Mouse (Mus musculus): ENCODE data around the gene Kank1. TPM values are rescaled to one million over a fixed set of nuclear protein-coding genes. Genes with fewer than 3 reads are reported as not detected.
A peak's percentile ranks its signal among the peaks of the same experiment; 100 is the strongest.

Kank1 gene
- 19.0 and 23.1 TPM in 2 replicates for polyA plus RNA-seq (2016; fragmentation: Nextera tagmentation; extraction: Ambion mirVana)

GRCm38 (mm10) chr19:25236596-25237491, at the start of gene Kank1:
Gene Kank1 (plus strand): TSS chr19:25236975.
- H3K36me3 ChIP-seq = no peaks in the 10 kb centered on the region
- H3K4me3 ChIP-seq = peak within 1 kb of the TSS; percentile 84
- under 1% methylated on average over 76 of the region's 76 CpGs for WGBS
- H3K27ac ChIP-seq (replicated peaks) = peak within 1 kb of the TSS; percentile 89
- no peaks in the 10 kb centered on the region for H3K9me3 ChIP-seq (replicated peaks)
- peak; percentile 86 for DNase-seq (ENCODE audit: low spot score)
- peaks cover 38% of the 10 kb centered on the region for H3K27me3 ChIP-seq (ENCODE audit: low read depth, poor library complexity, severe bottlenecking)
- peaks cover 53% of the 10 kb centered on the region for H3K4me1 ChIP-seq

- Histone ChIP-seq H3K27ac (replicated peaks) (no peak overlapping the region), H3K4me1 (peaks cover 10% of the 10 kb centered on the region), H3K36me3 (no peaks in the 10 kb centered on the region), H3K4me3 (no peak overlapping the region), H3K9me3 (replicated peaks) (no peaks in the 10 kb centered on the region), H3K27me3 (ENCODE audit: low read depth, poor library complexity, severe bottlenecking) (no peaks in the 10 kb centered on the region)
- DNase-seq (ENCODE audit: low spot score) = no peak
- WGBS = 87% methylated on average over 18 of the region's 18 CpGs
Observed at GRCm38 (mm10) chr19:25187681-25188080, 49.1 kb upstream of the Kank1 start.

GRCm38 (mm10) chr19:25193751-25194150, 43.0 kb upstream of the Kank1 start:
- 95% methylated on average over 9 of the region's 9 CpGs for WGBS
- H3K4me1 ChIP-seq = no peaks in the 10 kb centered on the region
- H3K36me3 ChIP-seq = no peaks in the 10 kb centered on the region
- H3K4me3 ChIP-seq = no peak overlapping the region
- DNase-seq (ENCODE audit: low spot score) = no peak
- no peaks in the 10 kb centered on the region for H3K9me3 ChIP-seq (replicated peaks)
- no peak overlapping the region for H3K27ac ChIP-seq (replicated peaks)
- no peaks in the 10 kb centered on the region for H3K27me3 ChIP-seq (ENCODE audit: low read depth, poor library complexity, severe bottlenecking)

- H3K27me3 ChIP-seq (ENCODE audit: low read depth, poor library complexity, severe bottlenecking) = no peaks in the 10 kb centered on the region
- DNase-seq (ENCODE audit: low spot score) = no peak
- 87% methylated on average over 13 of the region's 13 CpGs for WGBS
- no peak overlapping the region; the same call in 1 of the 2 replicates for H3K27ac ChIP-seq (replicated peaks)
- H3K9me3 ChIP-seq (replicated peaks) = no peaks in the 10 kb centered on the region
- H3K4me3 ChIP-seq = no peak overlapping the region
- no peaks in the 10 kb centered on the region for H3K36me3 ChIP-seq
- H3K4me1 ChIP-seq = peaks cover 7% of the 10 kb centered on the region
Observed at GRCm38 (mm10) chr19:25200081-25200860, 36.5 kb upstream of the Kank1 start.

GRCm38 (mm10) chr19:25203077-25203476, 33.7 kb upstream of the Kank1 start:
- Histone ChIP-seq H3K4me1 (peaks cover 21% of the 10 kb centered on the region), H3K27ac (replicated peaks) (no peak overlapping the region), H3K27me3 (ENCODE audit: low read depth, poor library complexity, severe bottlenecking) (peaks cover 12% of the 10 kb centered on the region), H3K4me3 (no peak overlapping the region), H3K36me3 (no peaks in the 10 kb centered on the region), H3K9me3 (replicated peaks) (no peaks in the 10 kb centered on the region)
- WGBS = 87% methylated on average over 12 of the region's 12 CpGs
- DNase-seq (ENCODE audit: low spot score) = no peak

GRCm38 (mm10) chr19:25206969-25207368, 29.8 kb upstream of the Kank1 start:
- H3K36me3 ChIP-seq = no peaks in the 10 kb centered on the region
- no peak for DNase-seq (ENCODE audit: low spot score)
- H3K27me3 ChIP-seq (ENCODE audit: low read depth, poor library complexity, severe bottlenecking) = peaks cover 24% of the 10 kb centered on the region
- 72% methylated on average over 12 of the region's 12 CpGs for WGBS
- H3K4me1 ChIP-seq = peaks cover 31% of the 10 kb centered on the region
- H3K27ac ChIP-seq (replicated peaks) = peak overlapping the region; percentile 85; the same call in 1 of the 2 replicates
- H3K4me3 ChIP-seq = no peak overlapping the region
- no peaks in the 10 kb centered on the region for H3K9me3 ChIP-seq (replicated peaks)

- 7% methylated on average over 23 of the region's 23 CpGs for WGBS
- H3K4me1 ChIP-seq = peaks cover 31% of the 10 kb centered on the region
- peaks cover 6% of the 10 kb centered on the region; the same call in 1 of the 2 replicates for H3K9me3 ChIP-seq (replicated peaks)
- H3K27ac ChIP-seq (replicated peaks) = peak overlapping the region; percentile 85
- H3K27me3 ChIP-seq (ENCODE audit: low read depth, poor library complexity, severe bottlenecking) = peaks cover 24% of the 10 kb centered on the region
- peak; percentile 79 for DNase-seq (ENCODE audit: low spot score)
- no peaks in the 10 kb centered on the region for H3K36me3 ChIP-seq
- H3K4me3 ChIP-seq = peak overlapping the region; percentile 46
Observed at GRCm38 (mm10) chr19:25207731-25208361, 28.9 kb upstream of the Kank1 start.

- Histone ChIP-seq H3K9me3 (replicated peaks) (peaks cover 12% of the 10 kb centered on the region), H3K36me3 (no peaks in the 10 kb centered on the region), H3K4me1 (peaks cover 31% of the 10 kb centered on the region), H3K4me3 (peak overlapping the region; percentile 46), H3K27me3 (ENCODE audit: low read depth, poor library complexity, severe bottlenecking) (peaks cover 24% of the 10 kb centered on the region), H3K27ac (replicated peaks) (peak overlapping the region; percentile 85)
- DNase-seq (ENCODE audit: low spot score) = peak; percentile 25
- 58% methylated on average over 11 of the region's 11 CpGs for WGBS
Observed at GRCm38 (mm10) chr19:25208596-25209110, 28.1 kb upstream of the Kank1 start.

GRCm38 (mm10) chr19:25220611-25221010, 16.2 kb upstream of the Kank1 start:
- no peak for DNase-seq (ENCODE audit: low spot score)
- Histone ChIP-seq H3K4me3 (no peak overlapping the region), H3K36me3 (no peaks in the 10 kb centered on the region), H3K27ac (replicated peaks) (no peak overlapping the region), H3K9me3 (replicated peaks) (no peaks in the 10 kb centered on the region), H3K4me1 (peaks cover 10% of the 10 kb centered on the region), H3K27me3 (ENCODE audit: low read depth, poor library complexity, severe bottlenecking) (no peaks in the 10 kb centered on the region)
- WGBS = 86% methylated on average over 2 of the region's 2 CpGs

- H3K4me1 ChIP-seq = peaks cover 6% of the 10 kb centered on the region
- no peak overlapping the region for H3K4me3 ChIP-seq
- H3K27me3 ChIP-seq (ENCODE audit: low read depth, poor library complexity, severe bottlenecking) = no peaks in the 10 kb centered on the region
- H3K27ac ChIP-seq (replicated peaks) = no peak overlapping the region
- no peaks in the 10 kb centered on the region for H3K36me3 ChIP-seq
- WGBS = 75% methylated on average over 9 of the region's 9 CpGs
- no peaks in the 10 kb centered on the region for H3K9me3 ChIP-seq (replicated peaks)
- no peak for DNase-seq (ENCODE audit: low spot score)
Observed at GRCm38 (mm10) chr19:25221964-25222640, 14.7 kb upstream of the Kank1 start.

GRCm38 (mm10) chr19:25230058-25230974, 6.5 kb upstream of the Kank1 start:
- Histone ChIP-seq H3K27me3 (ENCODE audit: low read depth, poor library complexity, severe bottlenecking) (peaks cover 10% of the 10 kb centered on the region), H3K4me3 (no peak overlapping the region), H3K9me3 (replicated peaks) (no peaks in the 10 kb centered on the region), H3K4me1 (peaks cover 24% of the 10 kb centered on the region), H3K36me3 (no peaks in the 10 kb centered on the region), H3K27ac (replicated peaks) (no peak overlapping the region)
- DNase-seq (ENCODE audit: low spot score) = no peak
- 82% methylated on average over 4 of the region's 4 CpGs for WGBS

Measured in midbrain, embryonic 10.5 days (tissue).